Mouse (Mus musculus) ES-E14 (cell line): Measurements from ENCODE around the gene Dscam. TPM values are rescaled to one million over a fixed set of nuclear protein-coding genes. Genes with fewer than 3 reads are reported as not detected.

Experiments
- DNase-seq: peaks from one replicate; pipeline ENCODE4 v3.0.0-alpha.2; 2013; ENCODE audit warnings: low read depth, low spot score
- H3K27ac ChIP-seq: 2 replicates; pipeline ENCODE4 v1.5.1; 2012; ENCODE audit warnings: low read depth, mild to moderate bottlenecking, low read length, moderate library complexity, mixed read lengths; ENCODE audit not compliant: poor library complexity, insufficient read depth, severe bottlenecking
- H3K36me3 ChIP-seq: 2 replicates; pipeline ENCODE4 v1.6.1; 2012; ENCODE audit warnings: mild to moderate bottlenecking, low read length, moderate library complexity, mixed read lengths; ENCODE audit not compliant: control insufficient read depth, poor library complexity, insufficient read depth, severe bottlenecking
- H3K4me1 ChIP-seq, 2 experiments: fragments of 150-350 bp in 1 of 2; sonication (generic) in 1 of 2; 2 replicates each; pipeline ENCODE4 v1.6.1; 2012; ENCODE audit warnings: low read length in 2 of 2, mild to moderate bottlenecking in 1 of 2, mixed read lengths in 1 of 2; ENCODE audit not compliant: control insufficient read depth in 2 of 2, insufficient read depth in 2 of 2, poor library complexity in 1 of 2
- H3K4me3 ChIP-seq, 2 experiments: fragments of 150-350 bp in 1 of 2; sonication (generic) in 1 of 2; 2 replicates each; pipeline ENCODE4 v1.5.1; 2012; ENCODE audit warnings: low read length in 2 of 2, low read depth in 1 of 2, mild to moderate bottlenecking in 1 of 2, mixed read lengths in 1 of 2; ENCODE audit not compliant: insufficient read depth in 1 of 2, poor library complexity in 1 of 2, severe bottlenecking in 1 of 2
- H3K9ac ChIP-seq: 2 replicates; pipeline ENCODE4 v1.6.1; 2012; ENCODE audit warnings: low read depth, mild to moderate bottlenecking, low read length, mixed read lengths; ENCODE audit not compliant: poor library complexity, insufficient read depth, severe bottlenecking
- H3K9me3 ChIP-seq: fragments of 150-350 bp; sonication (generic); 2 replicates; pipeline ENCODE4 v1.6.1; 2012; ENCODE audit warnings: low read depth, mild to moderate bottlenecking, low read length; ENCODE audit not compliant: control insufficient read depth, insufficient read depth
- CHD2 ChIP-seq: IDR thresholded peaks from 2 replicates; pipeline ENCODE4 v1.6.1; 2014; ENCODE audit warnings: mild to moderate bottlenecking, low read depth, low read length, inconsistent platforms
- HCFC1 ChIP-seq: IDR thresholded peaks from 2 replicates; pipeline ENCODE4 v1.6.1; 2012; ENCODE audit warnings: low read length, inconsistent platforms, borderline replicate concordance; ENCODE audit not compliant: insufficient read depth
- MAFK ChIP-seq: IDR thresholded peaks from 2 replicates; pipeline ENCODE4 v1.6.1; 2014; ENCODE audit warnings: mild to moderate bottlenecking, low read depth, low read length, inconsistent platforms; ENCODE audit not compliant: insufficient read depth
- ZC3H11A ChIP-seq: IDR thresholded peaks from 2 replicates; pipeline ENCODE4 v1.6.1; 2012; ENCODE audit warnings: low read depth, mild to moderate bottlenecking, inconsistent platforms, low read length, borderline replicate concordance
- ZNF384 ChIP-seq: IDR thresholded peaks from 2 replicates; pipeline ENCODE4 v1.6.1; 2012; ENCODE audit warnings: low read depth, low read length, inconsistent platforms
- in situ Hi-C, 2 experiments: fragments of 600-800 bp; cut with MboI; formaldehyde crosslinking; loops; one replicate each; pipeline ENCODE4 v1.15.1; 2025; ENCODE audit warnings: low sequenced_read_pairs in 2 of 2, inconsistent platforms in 1 of 2; ENCODE audit not compliant: unreplicated experiment in 2 of 2
- total RNA-seq: library from RNA; depleted of rRNA; stranded (reverse); fragments of 300-350 nt; gene quantifications from 2 replicates; pipeline ENCODE4 v1.2.3, GENCODE M21; 2012

The Dscam gene
- total RNA-seq, 1 experiment, result 0.04 TPM

GRCm38 (mm10) chr16:96912836-96913235, 257.7 kb downstream of the Dscam start:
- Histone ChIP-seq H3K36me3 (no peaks in the 10 kb centered on the region), H3K4me3 (no peak overlapping the region), H3K27ac (no peak overlapping the region), H3K4me1 (no peaks in the 10 kb centered on the region), H3K9ac (no peak overlapping the region), H3K9me3 (no peaks in the 10 kb centered on the region)
- in situ Hi-C loops, result no loop called here
- no peak for DNase-seq
- no peak for TF ChIP-seq ZC3H11A
- TF ChIP-seq HCFC1, result no peak
- no peak for TF ChIP-seq ZNF384
- TF ChIP-seq MAFK, result no peak
- TF ChIP-seq CHD2, result no peak

- no peak for TF ChIP-seq ZNF384
- no peak for TF ChIP-seq MAFK
- TF ChIP-seq HCFC1, result no peak
- no peak for TF ChIP-seq ZC3H11A
- TF ChIP-seq CHD2, result no peak
- no peak overlapping the region for H3K27ac ChIP-seq
- no peaks in the 10 kb centered on the region for H3K4me1 ChIP-seq
- in situ Hi-C loops, result no loop called here
- H3K9me3 ChIP-seq, result no peaks in the 10 kb centered on the region
- no peak overlapping the region for H3K4me3 ChIP-seq
- no peaks in the 10 kb centered on the region for H3K36me3 ChIP-seq
- no peak overlapping the region for H3K9ac ChIP-seq
- no peak for DNase-seq
Measured at GRCm38 (mm10) chr16:96912103-96912502, 258.4 kb downstream of the Dscam start.

GRCm38 (mm10) chr16:96910405-96911164, 260.0 kb downstream of the Dscam start:
- in situ Hi-C loops, result no loop called here
- H3K9me3 ChIP-seq, result no peaks in the 10 kb centered on the region
- H3K4me1 ChIP-seq, result no peaks in the 10 kb centered on the region
- TF ChIP-seq HCFC1 (no peak), ZC3H11A (no peak)
- no peak overlapping the region for H3K4me3 ChIP-seq
- no peak overlapping the region for H3K9ac ChIP-seq
- no peaks in the 10 kb centered on the region for H3K36me3 ChIP-seq
- H3K27ac ChIP-seq, result no peak overlapping the region
- no peak for DNase-seq

GRCm38 (mm10) chr16:96907818-96908217, 262.7 kb downstream of the Dscam start:
- TF ChIP-seq MAFK (no peak), ZC3H11A (no peak), CHD2 (no peak), ZNF384 (no peak), HCFC1 (no peak)
- Histone ChIP-seq H3K9ac (no peak overlapping the region), H3K27ac (no peak overlapping the region), H3K4me1 (no peaks in the 10 kb centered on the region), H3K4me3 (no peak overlapping the region), H3K9me3 (no peaks in the 10 kb centered on the region), H3K36me3 (no peaks in the 10 kb centered on the region)
- in situ Hi-C loops, result no loop called here
- DNase-seq, result no peak

GRCm38 (mm10) chr16:96907081-96907480, 263.5 kb downstream of the Dscam start:
- Histone ChIP-seq H3K4me3 (no peak overlapping the region), H3K4me1 (no peaks in the 10 kb centered on the region), H3K9me3 (no peaks in the 10 kb centered on the region), H3K36me3 (no peaks in the 10 kb centered on the region), H3K9ac (no peak overlapping the region), H3K27ac (no peak overlapping the region)
- no peak for DNase-seq
- TF ChIP-seq MAFK (no peak), ZNF384 (no peak), ZC3H11A (no peak), CHD2 (no peak), HCFC1 (no peak)
- in situ Hi-C loops, result no loop called here
